Mouse (Mus musculus) midbrain, embryonic 14.5 days (tissue): ENCODE data around the gene Col4a2. TPM values are rescaled to one million over a fixed set of nuclear protein-coding genes. Genes with fewer than 3 reads are reported as not detected.
"Not testable (repeated sequence)": the region's sequence is repeated elsewhere in the genome, so short reads cannot be mapped to it uniquely, and the experiment has no call there.

ENCODE experiments used
- ATAC-seq: fragments of 200-750 bp; cut with Nextera tagmentation; 2 replicates; pipeline ENCODE4 v1.8.0; 2017; ENCODE audit warnings: moderate number of reproducible peaks, moderate library complexity; ENCODE audit not compliant: low FRiP score, low TSS enrichment
- DNase-seq: peaks from one replicate; pipeline ENCODE4 v3.0.0-alpha.2; 2015
- H3K27ac ChIP-seq: fragments of 300-500 bp; sonication (generic); replicated peaks from 2 replicates; pipeline ENCODE4 v1.5.1; 2014; ENCODE audit warnings: mild to moderate bottlenecking, low read depth, low read length, moderate library complexity
- H3K27me3 ChIP-seq: fragments of 300-500 bp; sonication (generic); 2 replicates; pipeline ENCODE4 v1.6.1; 2014; ENCODE audit warnings: low read length, control low read depth, mixed read lengths; ENCODE audit not compliant: control insufficient read depth, insufficient read depth
- H3K36me3 ChIP-seq: fragments of 300-500 bp; sonication (generic); 2 replicates; pipeline ENCODE4 v1.6.1; 2014; ENCODE audit warnings: low read length, control low read depth; ENCODE audit not compliant: control insufficient read depth, insufficient read depth
- H3K4me1 ChIP-seq: fragments of 300-500 bp; sonication (generic); 2 replicates; pipeline ENCODE4 v1.6.1; 2014; ENCODE audit warnings: mild to moderate bottlenecking, antibody characterized with exemption, low read length, control low read depth; ENCODE audit not compliant: control insufficient read depth, insufficient read depth
- H3K4me2 ChIP-seq: fragments of 300-500 bp; sonication (generic); 2 replicates; pipeline ENCODE4 v1.6.1; 2014; ENCODE audit warnings: mild to moderate bottlenecking, low read length, moderate library complexity
- H3K4me3 ChIP-seq: fragments of 300-500 bp; sonication (generic); replicated peaks from 2 replicates; pipeline ENCODE4 v1.5.1; 2014; ENCODE audit warnings: low read depth, low read length
- H3K9ac ChIP-seq: fragments of 300-500 bp; sonication (generic); replicated peaks from 2 replicates; pipeline ENCODE4 v1.6.1; 2014; ENCODE audit warnings: mild to moderate bottlenecking, low read length, moderate library complexity
- H3K9me3 ChIP-seq: fragments of 300-500 bp; sonication (generic); 2 replicates; pipeline ENCODE4 v1.6.1; 2016; ENCODE audit warnings: low read length, control low read depth, mixed read lengths; ENCODE audit not compliant: control insufficient read depth
- WGBS: fragments of 180-500 bp; shearing (Covaris S2); extraction: QIAGEN DNeasy Blood & Tissue Kit; methylation state at CpG from one replicate; pipeline ENCODE4 v1.1.7; 2014; 5-methylcytosine and 5-hydroxymethylcytosine counted together
- polyA plus RNA-seq: library from polyadenylated mRNA; unstranded; fragments of >200 nt; fragmentation: Nextera tagmentation; extraction: Ambion mirVana; gene quantifications from 2 replicates; pipeline ENCODE4 v1.2.1, GENCODE M21; 2014

Col4a2 gene
- polyA plus RNA-seq, 1 experiment from 2014 or later = 40.7 TPM

- H3K36me3 ChIP-seq = no peaks in the 10 kb centered on the region
- H3K9me3 ChIP-seq = no peaks in the 10 kb centered on the region
- ATAC-seq = no peak
- H3K27ac ChIP-seq = no peak overlapping the region
- no peak overlapping the region for H3K4me2 ChIP-seq
- DNase-seq = no peak
- H3K9ac ChIP-seq = no peak overlapping the region
- 93% methylated on average over 4 of the region's 4 CpGs for whole genome bisulfite sequencing
- no peaks in the 10 kb centered on the region for H3K4me1 ChIP-seq
- H3K4me3 ChIP-seq = no peak overlapping the region
- H3K27me3 ChIP-seq = no peaks in the 10 kb centered on the region
Observed at GRCm38 (mm10) chr8:11462641-11463040, 150.0 kb downstream of the Col4a2 start.

- WGBS = 93% methylated on average over 2 of the region's 2 CpGs
- H3K4me2 ChIP-seq = no peak overlapping the region
- H3K4me1 ChIP-seq = no peaks in the 10 kb centered on the region
- H3K4me3 ChIP-seq = no peak overlapping the region
- no peak overlapping the region for H3K9ac ChIP-seq
- H3K36me3 ChIP-seq = no peaks in the 10 kb centered on the region
- DNase-seq (no peak), ATAC-seq (no peak)
- no peaks in the 10 kb centered on the region for H3K27me3 ChIP-seq
- no peak overlapping the region for H3K27ac ChIP-seq
- H3K9me3 ChIP-seq = no peaks in the 10 kb centered on the region
Observed at GRCm38 (mm10) chr8:11463541-11463888, 150.9 kb downstream of the Col4a2 start.

- H3K9ac ChIP-seq = no peak overlapping the region
- H3K4me2 ChIP-seq = no peak overlapping the region
- no peaks in the 10 kb centered on the region for H3K9me3 ChIP-seq
- H3K27ac ChIP-seq = no peak overlapping the region
- DNase-seq (no peak), ATAC-seq (no peak)
- H3K27me3 ChIP-seq = no peaks in the 10 kb centered on the region
- no peaks in the 10 kb centered on the region for H3K36me3 ChIP-seq
- WGBS = 86% methylated on average over 12 of the region's 12 CpGs
- no peak overlapping the region for H3K4me3 ChIP-seq
- H3K4me1 ChIP-seq = no peaks in the 10 kb centered on the region
Observed at GRCm38 (mm10) chr8:11463889-11464706, 151.5 kb downstream of the Col4a2 start.

DNA sequence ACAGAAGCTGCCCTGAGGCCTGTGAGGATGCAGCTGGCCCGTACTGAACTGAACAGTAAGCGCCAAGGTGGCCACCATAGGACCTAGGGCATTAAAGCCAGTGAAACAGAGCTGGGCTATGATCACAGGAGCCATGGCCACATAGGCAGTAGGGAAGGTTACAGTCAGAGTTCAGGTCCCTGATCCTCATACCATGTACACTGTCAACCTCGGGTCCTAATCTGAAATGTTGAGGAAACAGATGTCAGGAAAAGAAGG lies 152.0 kb downstream of the Col4a2 start:
- DNase-seq (no peak), ATAC-seq (no peak)

DNA sequence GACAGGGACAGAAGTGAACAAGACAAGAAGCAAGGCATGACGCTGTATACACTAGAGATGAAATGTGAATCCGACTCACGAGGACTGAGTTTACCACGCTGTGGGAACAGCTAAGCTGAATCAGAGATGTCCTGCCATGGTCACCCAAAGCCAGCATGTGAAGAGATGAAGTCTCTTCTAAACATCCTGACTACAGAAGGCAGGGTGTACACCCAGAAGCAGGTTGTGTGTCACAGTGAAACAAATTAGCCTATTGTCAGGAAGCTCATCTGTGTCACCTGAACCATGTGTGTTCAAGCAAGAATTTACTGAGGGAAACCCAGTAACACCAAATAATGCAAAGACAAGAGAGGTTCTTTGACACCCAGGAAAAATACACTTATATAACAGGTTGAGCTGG lies 153.0 kb downstream of the Col4a2 start:
- Histone ChIP-seq H3K4me1 (no peaks in the 10 kb centered on the region), H3K9ac (no peak overlapping the region), H3K9me3 (no peaks in the 10 kb centered on the region), H3K36me3 (no peaks in the 10 kb centered on the region), H3K4me2 (no peak overlapping the region), H3K4me3 (no peak overlapping the region), H3K27ac (no peak overlapping the region), H3K27me3 (no peaks in the 10 kb centered on the region)
- ATAC-seq = no peak
- DNase-seq = no peak
- WGBS = 90% methylated on average over 4 of the region's 4 CpGs

More for the DNA sequence above, 152.0 kb downstream of the Col4a2 start:
- no peaks in the 10 kb centered on the region for H3K27me3 ChIP-seq
- H3K9me3 ChIP-seq = no peaks in the 10 kb centered on the region
- no peaks in the 10 kb centered on the region for H3K36me3 ChIP-seq
- H3K4me3 ChIP-seq = no peak overlapping the region
- no peaks in the 10 kb centered on the region for H3K4me1 ChIP-seq
- no peak overlapping the region for H3K27ac ChIP-seq
- WGBS = 91% methylated on average over 3 of the region's 3 CpGs
- no peak overlapping the region for H3K9ac ChIP-seq
- H3K4me2 ChIP-seq = no peak overlapping the region

- H3K27ac ChIP-seq, H3K4me1 ChIP-seq, H3K4me2 ChIP-seq, H3K4me3 ChIP-seq, H3K27me3 ChIP-seq, DNase-seq, ATAC-seq, H3K36me3 ChIP-seq, H3K9ac ChIP-seq, H3K9me3 ChIP-seq: not testable (repeated sequence)
- 70% methylated on average over 4 of the region's 5 CpGs for WGBS
Observed at GRCm38 (mm10) chr8:11466528-11466927, 153.9 kb downstream of the Col4a2 start.

DNA sequence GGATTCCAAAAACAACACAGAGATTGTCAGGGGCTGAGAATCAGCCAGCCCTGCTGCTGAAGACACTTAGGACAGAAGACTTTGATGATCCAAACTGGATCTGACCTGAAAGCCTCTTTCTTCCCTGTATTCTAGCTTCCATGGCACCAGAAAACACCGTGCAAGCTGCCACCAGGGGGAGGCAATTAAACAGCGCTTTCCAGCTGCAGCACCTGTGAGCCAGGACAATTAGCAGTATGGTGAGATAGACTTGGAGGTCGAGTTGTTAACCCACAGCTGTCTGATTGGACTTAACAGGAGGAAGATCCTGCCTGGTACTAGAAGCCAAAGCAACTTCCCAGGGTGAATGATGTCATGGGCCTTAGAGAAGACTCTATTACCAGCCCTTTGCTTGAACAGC lies 156.5 kb downstream of the Col4a2 start:
- no peak overlapping the region for H3K9ac ChIP-seq
- no peaks in the 10 kb centered on the region for H3K4me1 ChIP-seq
- H3K27ac ChIP-seq = no peak overlapping the region
- H3K9me3 ChIP-seq = no peaks in the 10 kb centered on the region
- no peaks in the 10 kb centered on the region for H3K27me3 ChIP-seq
- no peak overlapping the region for H3K4me2 ChIP-seq
- 10% methylated on average over 3 of the region's 3 CpGs for WGBS
- H3K4me3 ChIP-seq = no peak overlapping the region
- peak; percentile 75 for DNase-seq
- ATAC-seq = no peak
- H3K36me3 ChIP-seq = no peaks in the 10 kb centered on the region

DNA sequence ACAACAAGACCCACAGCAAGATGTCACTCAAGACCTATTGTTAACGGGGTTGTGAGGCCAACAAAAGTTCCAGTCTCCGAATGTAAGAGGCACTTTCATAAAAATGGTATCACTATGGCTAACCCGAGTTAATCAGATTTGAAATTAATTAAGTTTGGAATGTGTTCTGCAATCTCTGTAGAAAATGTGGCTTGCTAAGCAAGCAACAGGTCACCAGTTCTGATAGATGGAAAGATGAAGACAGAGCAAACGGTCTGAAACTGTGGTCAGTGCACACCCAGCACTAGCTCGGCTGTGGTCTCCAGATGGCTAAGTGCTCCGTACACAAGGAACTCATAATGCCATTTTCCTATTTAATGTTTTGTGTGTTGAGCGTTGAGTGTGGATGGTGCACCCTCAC lies 158.1 kb downstream of the Col4a2 start:
- 73% methylated on average over 7 of the region's 7 CpGs for WGBS
- no peak overlapping the region for H3K27ac ChIP-seq
- no peak overlapping the region for H3K4me2 ChIP-seq
- no peak overlapping the region for H3K4me3 ChIP-seq
- ATAC-seq (no peak), DNase-seq (no peak)
- H3K4me1 ChIP-seq = no peaks in the 10 kb centered on the region
- H3K9ac ChIP-seq = no peak overlapping the region
- H3K9me3 ChIP-seq = no peaks in the 10 kb centered on the region
- H3K27me3 ChIP-seq = peaks cover 11% of the 10 kb centered on the region
- no peaks in the 10 kb centered on the region for H3K36me3 ChIP-seq

DNA sequence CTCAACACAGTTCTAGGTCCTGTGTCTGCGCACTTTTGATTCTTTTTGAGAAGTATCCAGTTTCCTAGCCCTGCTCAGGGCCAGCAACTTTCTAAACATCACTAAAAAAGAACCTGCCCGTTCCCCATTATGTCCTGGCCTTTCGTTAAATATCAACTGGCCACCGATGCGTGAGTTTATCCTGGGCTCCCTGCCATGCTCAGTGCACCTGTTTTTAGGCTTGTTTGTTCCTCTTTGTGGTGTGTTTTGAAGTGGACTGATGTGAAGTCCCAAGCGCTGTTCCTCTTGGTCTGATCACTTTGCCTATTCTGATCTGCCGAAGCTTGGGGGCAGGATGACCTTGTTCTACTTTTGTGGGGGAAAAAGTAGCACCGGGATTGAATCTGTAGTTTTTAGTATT lies 158.7 kb downstream of the Col4a2 start:
- no peak for DNase-seq
- Histone ChIP-seq H3K4me3 (no peak overlapping the region), H3K27me3 (peaks cover 17% of the 10 kb centered on the region), H3K4me2 (no peak overlapping the region), H3K4me1 (no peaks in the 10 kb centered on the region), H3K36me3 (no peaks in the 10 kb centered on the region), H3K9ac (no peak overlapping the region), H3K27ac (no peak overlapping the region), H3K9me3 (no peaks in the 10 kb centered on the region)
- 35% methylated on average over 8 of the region's 8 CpGs for WGBS
- ATAC-seq = no peak
